Mouse (Mus musculus) embryo, embryonic 11 days (tissue): ENCODE results near the gene Dctpp1.
A peak's percentile ranks its signal among the peaks of the same experiment; 100 is the strongest.

ENCODE experiments used
- DNase-seq: peaks from one replicate; pipeline ENCODE4 v3.0.0-alpha.2; 2015

Gene Dctpp1

GRCm38 (mm10) chr7:127228615-127229303, 31.8 kb downstream of the Dctpp1 start:
- peak; percentile 74 for DNase-seq

- DNase-seq = no peak
These were observed 35.1 kb downstream of the Dctpp1 start for GRCm38 (mm10) chr7:127225147-127225995.

GRCm38 (mm10) chr7:127224616-127225015, 35.9 kb downstream of the Dctpp1 start:
- DNase-seq = no peak

GRCm38 (mm10) chr7:127223515-127224478, 36.7 kb downstream of the Dctpp1 start:
- DNase-seq = no peak

GRCm38 (mm10) chr7:127223106-127223505, 37.4 kb downstream of the Dctpp1 start:
- DNase-seq = no peak

- no peak for DNase-seq
These were observed 40.1 kb downstream of the Dctpp1 start for GRCm38 (mm10) chr7:127220440-127220839.

- DNase-seq = no peak
These were observed 41.8 kb downstream of the Dctpp1 start for GRCm38 (mm10) chr7:127218670-127219069.

GRCm38 (mm10) chr7:127217901-127218642, 42.4 kb downstream of the Dctpp1 start:
- DNase-seq = no peak

- DNase-seq = no peak
These were observed 43.0 kb downstream of the Dctpp1 start for GRCm38 (mm10) chr7:127217475-127217874.

- DNase-seq = no peak
These were observed 44.2 kb downstream of the Dctpp1 start for GRCm38 (mm10) chr7:127216307-127216706.

GRCm38 (mm10) chr7:127214981-127215871, 45.3 kb downstream of the Dctpp1 start:
- DNase-seq = peak; percentile 83

GRCm38 (mm10) chr7:127214521-127214920, 46.0 kb downstream of the Dctpp1 start:
- peak; percentile 37 for DNase-seq

GRCm38 (mm10) chr7:127213930-127214329, 46.6 kb downstream of the Dctpp1 start:
- no peak for DNase-seq

- peak; percentile 54 for DNase-seq
These were observed 47.0 kb downstream of the Dctpp1 start for GRCm38 (mm10) chr7:127213485-127213884.

GRCm38 (mm10) chr7:127212432-127213250, 47.9 kb downstream of the Dctpp1 start:
- DNase-seq = no peak

GRCm38 (mm10) chr7:127211014-127211745, 49.3 kb downstream of the Dctpp1 start:
- DNase-seq = no peak

GRCm38 (mm10) chr7:127210266-127210665, 50.2 kb downstream of the Dctpp1 start:
- DNase-seq = no peak

- DNase-seq = no peak
These were observed 50.7 kb downstream of the Dctpp1 start for GRCm38 (mm10) chr7:127209851-127210250.
